Mouse (Mus musculus): ENCODE measurements around the gene Hip1r.

Hip1r gene

DNA sequence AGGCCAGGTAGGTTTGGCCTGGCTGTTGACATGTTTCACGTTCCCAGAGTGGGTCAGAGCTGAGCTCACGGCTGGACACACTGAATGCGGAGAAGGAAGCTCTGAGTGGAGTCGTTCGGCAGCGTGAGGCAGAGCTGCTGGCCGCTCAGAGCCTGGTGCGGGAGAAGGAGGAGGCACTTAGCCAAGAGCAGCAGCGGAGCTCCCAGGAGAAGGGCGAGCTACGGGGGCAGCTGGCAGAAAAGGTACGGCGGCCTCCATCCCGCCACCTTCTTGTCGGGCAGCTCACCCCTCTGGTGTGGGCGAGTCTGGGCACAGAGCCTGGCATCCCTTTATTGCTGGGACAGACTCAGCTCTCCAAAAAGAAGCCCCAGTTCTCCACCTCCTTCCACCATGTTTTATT, 24.4 kb downstream of the Hip1r start:
- DNase-seq, result no peak

DNA sequence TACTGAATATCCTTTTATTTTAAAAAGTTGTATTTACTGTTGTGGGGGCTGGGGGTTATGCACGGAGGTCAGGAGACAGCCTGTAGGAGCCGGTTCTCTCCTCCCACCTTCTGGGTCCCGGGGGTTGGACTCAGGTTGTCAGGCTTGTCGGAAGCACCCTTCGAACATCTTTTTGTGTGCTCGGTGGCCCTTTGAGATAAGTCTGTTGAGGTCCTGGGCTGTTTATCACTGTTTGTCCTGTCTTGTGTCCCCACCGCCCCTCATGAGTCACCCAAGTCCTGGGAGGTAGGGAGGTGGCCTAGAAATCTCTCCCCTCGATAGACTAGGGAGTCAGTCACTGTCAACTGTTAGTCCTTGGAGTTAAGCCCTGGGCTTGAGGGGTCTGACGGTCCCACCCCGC, 24.9 kb downstream of the Hip1r start:
- DNase-seq, result no peak

GRCm38 (mm10) chr5:124000824-124001223, 27.4 kb downstream of the Hip1r start:
- peak; percentile 79 for DNase-seq

DNA sequence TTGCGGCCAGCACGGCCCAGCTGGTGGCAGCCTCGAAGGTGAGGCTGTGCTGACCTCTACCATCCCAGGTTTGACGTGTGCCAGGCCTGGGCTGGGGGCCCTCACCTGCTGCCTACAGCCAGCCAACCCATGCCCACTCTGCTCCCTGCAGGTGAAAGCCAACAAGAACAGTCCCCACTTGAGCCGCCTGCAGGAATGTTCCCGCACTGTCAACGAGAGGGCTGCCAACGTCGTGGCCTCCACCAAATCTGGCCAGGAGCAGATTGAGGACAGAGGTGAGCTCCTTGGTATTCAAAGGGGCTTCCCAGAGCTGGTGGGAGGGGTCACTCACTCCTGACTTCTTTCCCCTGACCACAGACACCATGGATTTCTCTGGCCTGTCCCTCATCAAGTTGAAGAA, 27.8 kb downstream of the Hip1r start:
- DNase-seq, result no peak

DNA sequence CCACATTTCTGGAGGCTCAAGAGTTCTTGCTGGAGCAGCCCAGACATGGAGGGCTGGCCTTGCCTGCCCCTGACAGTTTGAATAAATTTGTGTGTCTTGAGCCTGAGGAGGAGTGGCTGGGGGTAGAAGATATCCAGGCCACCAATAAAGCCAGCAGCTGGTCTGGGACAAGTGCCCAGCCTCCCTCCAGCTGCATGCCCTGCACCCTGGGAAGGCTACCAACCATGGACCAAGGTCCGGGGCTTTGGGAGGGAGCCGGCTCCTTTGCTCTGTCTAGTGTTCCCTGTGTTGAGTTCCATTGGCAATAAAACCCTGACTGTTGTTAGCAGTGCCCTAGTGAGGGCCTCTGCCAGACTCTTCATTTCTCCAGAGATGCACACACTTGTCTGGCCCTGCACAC, 29.4 kb downstream of the Hip1r start:
- peak; percentile 82 for DNase-seq

DNA sequence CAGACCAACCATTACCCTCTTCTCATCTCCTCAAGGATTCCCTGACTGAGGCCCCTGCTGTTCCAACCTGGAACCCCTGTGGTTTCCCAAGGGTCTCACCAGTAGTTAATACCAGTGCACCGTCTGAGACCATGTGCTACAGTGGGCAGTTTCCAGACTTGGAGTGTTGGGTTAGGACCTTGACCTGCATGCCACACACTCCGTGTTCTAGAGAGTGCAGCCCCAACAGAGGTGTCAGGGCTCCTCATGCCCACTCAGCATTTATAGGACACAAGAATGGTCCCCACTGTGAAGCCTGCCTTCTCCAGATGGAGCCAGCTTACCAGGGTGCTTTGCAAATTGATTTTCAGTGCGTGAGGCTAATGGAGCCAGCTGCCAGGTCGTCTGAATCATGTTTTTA, 29.9 kb downstream of the Hip1r start:
- no peak for DNase-seq

DNA sequence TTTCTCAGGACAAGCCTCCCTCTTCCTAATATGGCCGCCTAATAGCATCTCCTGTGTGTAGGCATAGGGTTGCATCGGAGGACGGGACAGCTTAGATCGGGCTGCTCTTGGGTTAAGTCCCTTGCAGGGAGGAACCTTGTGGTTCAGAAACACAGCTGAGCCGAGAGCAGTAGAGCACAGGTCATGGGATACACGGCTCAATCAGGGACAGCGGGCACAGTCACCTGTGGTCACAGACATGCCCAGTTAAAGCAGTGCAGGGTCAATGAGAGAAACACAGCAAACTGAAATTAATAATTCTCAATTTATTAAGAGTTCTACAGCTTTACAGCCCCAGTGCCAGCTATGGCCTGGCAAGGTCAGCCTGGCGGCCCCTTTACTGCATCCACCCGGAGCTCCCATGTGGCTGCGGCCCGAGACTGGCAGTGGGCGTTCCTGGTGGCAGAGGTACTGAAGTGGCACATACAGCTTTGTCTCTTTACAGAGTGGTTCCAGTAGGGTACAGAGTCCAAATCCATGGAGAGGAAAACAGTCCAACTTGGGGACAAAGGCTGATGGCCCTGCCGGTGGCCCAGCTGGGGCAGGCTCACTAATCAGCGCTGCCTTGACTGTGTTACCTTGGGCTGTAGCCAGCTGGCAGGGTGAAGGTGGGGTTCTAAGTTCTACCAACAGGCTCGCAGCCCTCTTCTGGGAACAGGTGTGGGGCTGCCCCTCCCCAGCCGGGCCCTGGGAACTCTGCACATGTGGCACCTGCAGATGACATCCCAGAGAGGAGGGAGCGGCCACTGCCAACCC, 31.1 kb downstream of the Hip1r start:
- peak; percentile 88 for DNase-seq

DNA sequence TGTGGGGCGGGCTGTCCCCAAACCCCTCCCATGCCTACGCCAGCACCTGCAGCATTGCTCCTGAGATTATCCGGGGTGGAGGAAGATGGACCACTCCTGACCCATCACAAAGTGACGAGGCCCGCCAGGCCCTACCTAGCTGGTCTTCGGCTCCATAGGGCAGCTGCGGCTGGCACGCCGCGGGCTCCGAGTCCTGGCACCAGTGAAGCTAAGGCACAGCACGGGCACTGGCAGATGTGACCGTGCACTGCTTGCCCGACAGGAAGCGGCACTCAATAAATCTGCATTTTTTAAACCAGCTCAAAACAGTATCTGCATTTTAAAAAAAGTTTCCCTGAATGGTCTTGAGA, 31.7 kb downstream of the Hip1r start:
- DNase-seq, result no peak

GRCm38 (mm10) chr5:124005591-124005990, 32.2 kb downstream of the Hip1r start:
- DNase-seq, result peak; percentile 52

DNA sequence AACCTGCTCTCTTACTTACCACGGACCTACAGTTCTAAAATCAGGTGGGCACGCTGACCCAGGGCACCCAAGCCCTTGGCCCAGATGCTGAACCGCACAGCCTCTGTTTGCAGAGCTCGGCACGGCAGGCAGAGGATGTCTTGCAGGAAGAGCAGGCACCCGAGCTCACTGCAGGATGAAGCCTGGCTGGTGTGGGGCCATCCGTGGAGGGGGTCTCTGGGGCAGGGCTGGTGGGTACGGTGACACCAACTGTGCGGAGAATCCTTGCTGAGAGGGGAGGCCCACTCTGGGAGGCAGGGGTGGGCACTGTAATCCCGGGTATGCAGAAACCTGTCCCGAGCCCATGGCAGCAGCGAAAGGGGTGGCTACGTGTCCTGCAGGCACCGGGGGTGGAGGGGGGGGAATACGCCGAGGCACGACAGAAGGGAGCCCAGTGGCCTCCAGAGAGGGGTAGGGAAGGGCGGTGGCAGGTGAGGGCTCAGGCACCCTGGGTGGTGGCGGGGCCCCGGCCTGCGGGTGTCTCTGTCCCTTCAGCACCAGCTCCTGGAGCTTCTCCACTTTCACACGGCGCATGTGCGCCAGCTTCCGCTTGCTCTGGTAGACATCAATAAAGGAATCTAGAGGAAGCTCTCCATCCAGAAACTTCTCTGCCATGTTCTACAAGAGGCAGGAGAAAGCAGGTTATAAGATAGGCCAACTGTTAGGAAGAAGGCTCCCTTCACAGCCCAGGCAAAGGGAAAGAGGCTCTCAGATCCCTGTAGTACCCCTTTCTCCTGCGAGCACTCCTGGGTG, 32.9 kb downstream of the Hip1r start:
- DNase-seq, result no peak

DNA sequence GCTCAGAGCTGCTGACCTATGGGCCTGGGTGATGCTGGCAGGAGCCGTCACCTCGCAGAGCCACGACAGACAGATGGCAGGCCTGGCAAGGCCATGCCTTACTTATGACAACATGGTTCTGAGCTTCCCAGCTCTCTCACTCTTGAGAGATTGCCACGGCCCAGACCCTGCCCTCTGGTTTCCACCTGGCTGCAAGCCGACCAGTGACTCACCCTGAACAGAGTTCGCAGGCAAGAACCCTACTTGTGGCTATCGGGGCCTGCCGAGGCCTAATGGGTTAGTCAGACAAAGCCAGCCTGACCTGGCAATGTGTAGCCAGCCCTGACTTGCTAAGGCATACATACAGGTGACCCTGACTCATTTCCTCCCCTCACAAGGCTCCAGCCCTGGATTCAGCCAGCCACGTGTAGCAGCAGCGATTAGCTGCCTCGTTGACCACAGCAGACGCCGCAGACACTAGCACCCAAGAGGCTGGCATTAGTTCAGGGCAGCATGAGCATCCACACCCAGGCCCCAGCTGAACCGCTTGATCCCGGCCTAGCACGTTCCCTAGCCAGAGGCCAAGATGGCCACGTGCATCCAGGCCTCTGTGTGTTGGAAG, 33.6 kb downstream of the Hip1r start:
- peak; percentile 87 for DNase-seq

- DNase-seq, result no peak
Measured at GRCm38 (mm10) chr5:124010077-124010476, 36.6 kb downstream of the Hip1r start.

- DNase-seq, result no peak
Measured at GRCm38 (mm10) chr5:124010910-124011655, 37.7 kb downstream of the Hip1r start.

DNA sequence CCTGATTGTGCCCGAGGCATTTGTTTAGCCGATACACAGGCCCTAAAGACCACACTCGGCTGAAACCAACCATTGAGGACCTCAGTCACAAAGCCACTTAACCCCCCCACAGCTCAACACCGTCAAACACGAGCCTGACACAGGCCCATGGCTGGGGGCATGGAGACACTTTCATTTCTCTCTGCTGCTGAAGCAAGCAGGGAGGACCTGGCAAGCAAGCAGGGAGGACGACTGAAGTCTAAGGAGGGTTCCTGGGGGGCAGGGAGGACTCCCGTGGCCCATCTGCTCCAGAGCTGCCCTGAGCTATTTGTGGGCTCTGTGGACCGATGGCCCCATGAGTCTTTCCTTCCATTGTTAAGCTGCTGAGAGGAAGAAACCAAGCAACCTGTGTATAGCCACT, 38.5 kb downstream of the Hip1r start:
- no peak for DNase-seq

GRCm38 (mm10) chr5:124012885-124013284, 39.5 kb downstream of the Hip1r start:
- no peak for DNase-seq

DNA sequence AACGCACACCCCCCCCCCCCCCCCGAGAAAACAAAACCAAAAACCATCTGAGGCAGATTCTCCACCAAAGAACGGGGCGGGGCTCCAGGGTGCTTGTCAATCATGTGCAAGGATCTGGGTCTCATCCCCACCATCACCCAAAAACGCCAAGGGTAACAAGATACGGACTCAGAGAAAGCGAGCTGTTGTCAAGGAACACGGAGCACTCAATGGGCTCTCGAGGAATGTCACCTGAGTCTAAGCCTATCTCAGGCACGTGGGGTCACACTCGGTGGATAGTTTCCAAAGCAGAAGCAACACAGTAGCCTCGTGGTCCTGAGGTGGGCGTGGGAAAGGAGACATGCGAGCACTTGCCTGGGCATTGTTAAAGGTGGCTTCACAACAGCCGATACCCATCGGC, 40.3 kb downstream of the Hip1r start:
- no peak for DNase-seq

GRCm38 (mm10) chr5:124014180-124014579, 40.8 kb downstream of the Hip1r start:
- no peak for DNase-seq

DNA sequence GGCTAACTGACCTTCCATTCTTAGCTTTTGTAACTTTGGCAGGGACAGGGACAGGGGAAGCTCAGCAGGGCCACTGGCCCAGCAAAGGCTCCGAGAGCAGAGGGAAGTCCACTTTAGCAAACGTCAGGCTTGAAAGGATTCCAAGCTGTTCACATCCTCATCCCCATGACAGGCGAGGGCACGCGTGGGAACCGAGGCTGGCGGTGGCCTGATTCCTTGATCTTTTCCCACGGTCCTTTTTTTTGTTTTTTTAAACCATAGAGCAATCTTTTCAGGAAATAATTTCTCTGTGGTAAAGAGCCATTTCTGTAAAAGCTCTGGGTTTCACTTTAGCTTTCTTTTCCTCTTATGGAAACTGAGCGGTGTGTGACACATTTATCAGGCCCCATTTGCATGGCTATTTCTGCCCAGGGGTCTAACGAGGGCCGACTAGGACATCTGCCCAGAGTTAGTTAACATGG, 41.4 kb downstream of the Hip1r start:
- peak; percentile 58 for DNase-seq

GRCm38 (mm10) chr5:124015727-124016126, 42.3 kb downstream of the Hip1r start:
- no peak for DNase-seq

- no peak for DNase-seq
Measured at GRCm38 (mm10) chr5:124016291-124016821, 42.9 kb downstream of the Hip1r start.

DNA sequence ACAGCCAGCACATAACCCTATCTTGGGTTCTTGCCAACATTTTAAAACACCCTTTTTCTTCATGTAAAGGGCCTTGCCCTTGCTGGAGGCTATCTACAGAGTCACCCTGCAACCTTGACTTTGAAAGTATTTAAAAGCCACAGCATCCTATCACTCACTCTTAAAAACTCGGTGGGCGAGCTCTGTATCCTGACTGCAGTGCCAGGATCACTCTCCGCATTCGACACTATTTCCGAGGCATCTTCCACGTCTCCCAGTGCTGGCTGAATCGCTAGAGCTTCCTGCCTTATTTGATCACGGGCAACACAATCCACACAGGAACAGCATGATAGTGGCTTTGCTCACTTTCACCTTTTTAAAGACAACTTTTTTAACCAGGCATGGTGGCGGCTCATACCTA, 44.5 kb downstream of the Hip1r start:
- DNase-seq, result no peak

DNA sequence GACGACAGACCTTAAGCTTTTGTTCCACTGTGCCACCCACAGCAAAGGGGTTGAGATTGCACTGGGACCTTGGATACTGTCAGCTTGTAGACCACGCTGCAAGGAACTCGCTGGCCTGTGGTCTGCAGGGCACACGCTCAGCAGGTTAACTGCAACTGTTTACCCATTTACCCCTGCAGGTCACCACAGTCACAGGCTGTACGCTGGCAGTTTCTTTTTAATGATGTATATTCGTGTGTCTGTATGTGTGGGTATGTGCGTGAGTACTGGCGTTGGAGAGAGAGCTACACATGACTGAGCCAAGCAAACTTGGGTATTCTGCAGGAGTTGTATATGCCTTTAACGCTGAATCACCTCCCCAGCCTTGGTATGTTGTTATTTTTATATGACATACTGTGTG, 45.2 kb downstream of the Hip1r start:
- no peak for DNase-seq
